Mouse (Mus musculus): ENCODE data around the gene Ggps1.
"Not testable (repeated sequence)": the region's sequence is repeated elsewhere in the genome, so short reads cannot be mapped to it uniquely, and the experiment has no call there.

Ggps1 gene

DNA sequence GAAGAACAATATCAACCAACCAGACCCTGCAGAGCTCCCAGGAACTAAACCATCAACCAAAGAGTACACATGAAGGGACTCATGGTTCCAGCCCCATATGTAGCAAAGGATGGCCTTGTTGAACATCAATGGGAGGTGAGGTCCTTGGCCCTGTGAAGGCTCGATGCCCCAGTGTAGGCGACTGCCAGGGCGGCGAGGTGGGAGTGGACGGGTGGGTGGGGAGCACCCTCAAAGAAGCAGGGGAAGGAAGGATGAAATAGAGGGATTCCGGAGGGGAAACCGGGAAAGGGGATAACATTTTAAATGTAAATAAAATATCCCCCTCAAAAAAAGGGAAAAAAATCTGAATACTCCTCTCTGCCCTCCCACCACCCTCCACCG, 24.4 kb downstream of the Ggps1 start:
- no peak for DNase-seq (ENCODE audit: low spot score in 2 of 2)

DNA sequence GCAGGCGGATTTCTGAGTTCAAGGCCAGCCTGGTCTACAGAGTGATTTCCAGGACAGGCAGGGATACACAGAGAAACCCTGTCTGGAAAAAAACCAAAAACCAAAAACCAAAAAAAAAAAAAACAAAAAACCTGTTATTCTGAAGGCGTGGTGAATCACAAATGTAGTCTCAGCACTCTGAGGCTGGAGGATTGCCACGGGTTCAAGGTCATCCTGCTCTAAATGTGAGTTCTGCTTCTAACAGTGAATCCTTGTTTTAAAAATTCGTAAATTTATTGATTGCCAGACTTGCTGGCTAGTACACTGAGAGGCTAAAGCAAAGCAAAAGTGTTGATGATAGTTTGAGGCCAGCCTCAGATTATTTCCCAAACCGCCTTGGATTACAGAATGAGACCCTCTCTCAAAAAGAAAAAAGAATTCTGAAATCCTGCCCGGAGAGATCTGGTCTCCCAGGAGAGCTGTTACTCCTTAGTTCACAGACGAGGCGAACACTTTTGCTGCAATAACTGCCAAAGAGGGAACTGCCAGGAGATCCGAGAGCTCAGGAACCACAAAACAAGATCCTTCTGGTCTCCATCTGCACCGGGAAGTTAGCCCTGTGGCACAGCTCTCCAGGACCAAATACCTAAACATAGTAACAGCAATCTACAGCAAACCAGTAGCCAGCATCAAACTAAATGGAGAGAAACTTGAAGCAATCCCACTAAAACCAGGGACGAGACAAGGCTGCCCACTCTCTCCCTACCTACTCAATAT, 27.2 kb downstream of the Ggps1 start:
- DNase-seq (ENCODE audit: low spot score in 2 of 2): no peak

DNA sequence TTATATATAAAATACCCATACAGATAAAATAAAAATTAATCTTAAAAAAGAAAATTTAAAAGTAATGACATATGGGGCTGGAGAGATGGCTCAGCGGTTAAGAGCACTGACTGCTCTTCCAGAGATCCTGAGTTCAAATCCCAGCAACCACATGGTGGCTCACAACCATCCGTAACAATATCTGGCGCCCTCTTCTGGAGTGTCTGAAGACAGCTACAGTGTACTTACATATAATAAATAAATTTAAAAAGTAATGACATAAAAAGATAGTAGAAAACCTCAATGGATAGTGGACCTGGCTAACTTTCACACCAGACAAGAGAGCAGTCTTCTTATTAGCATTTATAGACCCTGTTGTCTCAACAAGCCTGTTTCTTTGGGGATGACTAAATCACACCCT, 27.9 kb downstream of the Ggps1 start:
- DNase-seq (ENCODE audit: low spot score in 2 of 2): not testable (repeated sequence)

DNA sequence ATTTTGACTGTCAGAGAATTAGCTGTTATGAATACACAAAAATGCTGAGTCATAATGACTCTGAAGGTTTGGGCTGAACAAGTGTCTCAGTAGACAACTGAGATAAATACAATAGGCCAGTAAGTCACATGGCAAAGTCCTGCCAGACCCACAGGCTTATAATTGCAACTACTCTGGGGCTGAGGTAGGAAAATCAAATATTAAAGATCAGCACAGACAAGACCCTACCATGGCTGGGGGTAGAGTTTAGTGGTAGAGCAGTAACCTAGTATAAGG, 29.3 kb downstream of the Ggps1 start:
- DNase-seq (ENCODE audit: low spot score in 2 of 2): no peak

DNA sequence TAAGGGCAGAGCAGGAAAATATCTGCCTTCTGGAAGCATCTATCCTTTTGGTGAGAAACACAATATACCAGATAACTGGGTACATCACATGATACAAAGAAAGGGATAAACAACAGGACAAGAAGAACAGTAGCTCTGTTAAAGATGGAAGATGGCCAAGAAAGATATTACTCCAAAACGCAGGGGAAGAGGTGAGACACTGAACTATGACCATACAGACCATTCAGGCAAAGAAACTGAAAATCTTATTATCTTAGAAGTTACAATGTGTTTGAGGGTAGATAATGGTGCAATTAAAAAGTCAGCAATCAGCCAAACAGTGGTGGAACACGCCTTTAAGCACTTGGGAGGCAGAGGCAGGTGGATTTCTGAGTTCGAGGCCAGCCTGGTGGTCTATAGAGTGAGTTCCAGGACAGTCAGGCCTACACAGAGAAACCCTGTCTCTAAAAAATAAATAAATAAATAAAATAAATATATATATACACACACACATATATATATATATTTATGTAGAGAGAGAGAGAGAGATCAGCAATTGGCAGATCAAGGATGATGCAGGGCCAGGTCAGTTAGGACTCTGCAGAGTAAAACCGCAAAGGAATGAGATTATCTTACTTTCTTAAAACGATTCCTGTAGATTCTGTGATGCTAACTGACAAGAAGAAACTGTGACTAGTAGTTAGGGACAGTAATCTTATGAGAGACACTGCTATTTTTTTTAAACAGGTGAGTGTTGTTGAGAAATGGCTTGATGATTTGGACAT, 29.8 kb downstream of the Ggps1 start:
- DNase-seq (ENCODE audit: low spot score in 2 of 2): no peak

DNA sequence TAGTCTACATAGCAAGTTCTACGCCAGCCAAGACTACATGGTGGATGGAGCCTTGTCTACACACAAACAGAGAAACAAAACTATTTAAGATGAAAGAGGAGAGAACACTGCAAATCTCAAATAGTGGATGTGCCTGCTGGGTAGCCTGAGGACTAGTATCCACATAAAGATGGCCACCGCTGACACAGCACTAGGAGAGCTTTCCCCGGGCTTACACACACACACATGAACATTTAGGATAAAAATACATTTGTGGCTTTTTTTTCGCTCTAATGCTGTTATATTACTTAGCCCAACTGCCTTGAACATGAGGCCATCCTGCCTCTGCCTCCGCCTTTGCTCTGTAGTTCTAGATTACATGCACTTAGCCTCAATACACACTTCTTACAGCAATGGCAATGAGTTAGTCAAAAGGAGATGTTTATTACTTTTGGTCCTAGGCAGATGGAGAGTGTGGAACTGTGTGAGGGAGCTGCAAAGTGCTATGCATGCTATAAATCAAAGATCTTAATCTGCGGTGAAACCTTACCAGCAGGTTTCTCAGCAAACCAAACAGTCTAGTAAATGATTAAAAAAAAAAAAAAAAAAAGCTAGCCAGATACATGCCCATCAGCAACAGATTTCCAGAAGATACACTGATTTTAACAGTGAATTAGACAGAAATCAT, 37.0 kb downstream of the Ggps1 start:
- no peak for DNase-seq (ENCODE audit: low spot score in 2 of 2)

DNA sequence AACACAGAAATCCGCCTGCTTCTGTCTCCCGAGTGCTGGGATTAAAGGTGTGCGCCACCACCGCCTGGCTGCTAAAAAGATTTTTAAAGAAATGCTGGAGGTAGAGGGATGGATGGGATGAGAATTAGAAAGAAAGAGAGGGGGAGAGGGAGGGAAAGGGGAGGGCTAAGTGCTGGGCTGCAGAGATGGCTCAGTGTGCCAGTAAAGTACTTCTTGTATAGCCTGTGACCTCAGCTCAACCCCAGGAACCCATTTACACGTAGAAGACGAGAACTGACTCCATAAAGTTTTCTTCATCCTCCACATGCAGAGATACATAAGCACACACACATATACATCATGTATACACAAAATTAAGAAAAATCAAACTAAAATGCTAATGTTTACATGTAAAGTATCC, 37.7 kb downstream of the Ggps1 start:
- no peak for DNase-seq (ENCODE audit: low spot score in 2 of 2)

DNA sequence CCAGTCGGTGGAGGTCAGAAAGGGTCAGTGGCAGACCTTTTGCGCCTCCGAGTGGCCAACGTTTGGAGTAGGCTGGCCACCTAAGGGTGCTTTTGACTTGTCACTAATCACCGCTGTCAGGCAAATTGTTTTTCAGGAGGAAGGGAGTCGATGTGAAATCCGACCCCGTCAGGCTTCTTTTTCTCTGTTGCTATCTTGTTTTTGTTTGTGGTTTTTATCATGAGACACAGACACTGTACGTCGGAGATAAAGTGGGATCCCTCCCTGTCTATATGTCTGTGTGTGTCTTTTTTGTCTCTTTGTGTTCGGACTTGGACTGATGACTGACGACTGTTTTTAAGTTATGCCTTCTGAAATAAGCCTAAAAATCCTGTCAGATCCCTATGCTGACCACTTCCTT, 41.9 kb downstream of the Ggps1 start:
- not testable (repeated sequence) for DNase-seq (ENCODE audit: low spot score in 2 of 2)

DNA sequence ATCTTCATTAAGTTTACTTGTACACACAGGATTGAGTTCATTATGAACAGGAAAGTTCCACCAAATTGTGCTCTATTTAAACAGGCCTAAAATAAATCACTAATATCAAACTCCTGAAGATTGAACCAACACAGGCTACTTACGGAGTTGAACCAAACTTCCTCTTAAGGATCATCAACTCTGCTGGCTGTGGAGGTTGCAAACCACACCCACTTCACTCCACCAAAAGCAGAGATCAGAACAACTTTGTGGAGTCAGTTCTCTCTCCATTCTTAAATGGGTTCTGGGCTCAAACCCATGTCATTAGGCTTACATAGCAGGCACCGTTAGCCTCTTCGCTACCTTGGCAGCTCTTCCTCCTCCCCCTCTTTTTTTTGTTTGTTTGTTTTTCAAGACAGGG, 44.4 kb downstream of the Ggps1 start:
- no peak for DNase-seq (ENCODE audit: low spot score in 2 of 2)

DNA sequence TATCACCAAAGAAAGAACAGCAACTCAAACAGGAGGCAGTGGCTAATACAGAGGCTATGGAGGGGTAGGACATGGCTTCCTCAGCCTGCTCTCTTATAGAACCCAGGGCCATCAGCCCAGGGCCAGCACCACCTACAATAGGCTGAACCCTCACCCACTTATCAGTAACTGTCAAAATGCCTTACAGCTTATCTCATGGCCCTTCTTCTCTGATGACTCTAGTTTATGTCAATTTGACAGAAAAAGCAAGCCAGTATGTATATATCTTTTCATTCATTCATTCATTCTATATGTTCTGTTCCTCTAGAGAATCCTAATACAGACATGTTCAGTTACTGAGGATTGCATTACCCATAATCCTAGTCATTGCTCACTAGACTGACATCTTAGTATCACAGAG, 45.0 kb downstream of the Ggps1 start:
- DNase-seq (ENCODE audit: low spot score in 2 of 2): no peak

DNA sequence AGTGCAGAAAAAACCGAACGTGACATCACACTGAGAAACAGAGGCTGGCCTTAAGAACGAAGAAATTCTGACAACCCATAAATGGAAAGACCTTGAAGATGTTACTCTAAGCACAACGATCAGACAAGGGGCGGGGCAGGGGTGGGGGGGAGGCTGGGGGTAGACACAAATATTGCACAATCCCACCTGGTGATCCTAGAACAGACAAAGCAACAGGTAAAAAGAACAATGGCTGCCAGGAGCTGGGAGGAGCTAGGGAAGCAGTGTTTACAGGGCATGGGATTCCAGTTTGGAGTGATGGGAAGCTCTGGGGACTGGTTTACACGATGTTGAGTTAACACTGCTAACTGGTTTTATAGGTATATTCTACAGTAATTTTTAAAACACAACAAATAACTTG, 47.7 kb downstream of the Ggps1 start:
- no peak for DNase-seq (ENCODE audit: low spot score in 2 of 2)

DNA sequence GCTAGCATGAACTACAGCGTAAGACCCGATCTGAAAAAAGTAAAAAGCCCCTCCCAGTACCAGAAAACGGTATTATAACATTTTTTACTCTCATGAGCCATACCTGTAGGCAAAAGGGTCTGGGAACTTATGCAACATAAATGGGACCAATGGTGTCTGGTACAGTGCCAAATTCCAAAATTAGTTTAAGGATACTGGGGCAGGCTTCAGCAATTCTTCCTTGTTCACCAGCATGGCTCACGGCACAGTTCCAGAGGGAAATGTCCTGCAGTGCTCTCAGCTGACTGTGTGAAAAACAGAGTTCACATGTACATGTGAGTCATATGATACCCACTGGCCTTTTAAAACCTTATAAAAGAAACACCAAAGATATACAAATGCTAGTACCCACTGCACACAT, 48.7 kb downstream of the Ggps1 start:
- DNase-seq (ENCODE audit: low spot score in 2 of 2): no peak

DNA sequence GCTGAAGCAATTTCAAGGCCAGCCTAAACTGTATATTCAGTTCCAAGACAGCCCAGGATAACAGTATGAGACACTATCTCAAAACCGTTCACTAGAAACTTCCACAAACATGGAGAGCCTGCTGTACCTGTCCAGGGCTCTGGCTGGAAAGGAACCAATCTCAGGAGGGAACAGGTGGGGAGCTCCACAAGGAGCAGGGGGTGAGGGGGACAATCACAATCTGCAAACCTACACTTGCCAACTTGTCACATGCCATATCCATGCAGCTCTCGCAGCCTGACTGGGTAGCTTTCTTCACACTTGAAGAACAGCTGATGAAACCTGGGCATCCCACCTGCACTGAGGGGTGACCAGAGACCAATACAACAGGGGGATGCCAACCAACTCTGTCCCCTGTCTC, 49.3 kb downstream of the Ggps1 start:
- no peak for DNase-seq (ENCODE audit: low spot score in 2 of 2)

DNA sequence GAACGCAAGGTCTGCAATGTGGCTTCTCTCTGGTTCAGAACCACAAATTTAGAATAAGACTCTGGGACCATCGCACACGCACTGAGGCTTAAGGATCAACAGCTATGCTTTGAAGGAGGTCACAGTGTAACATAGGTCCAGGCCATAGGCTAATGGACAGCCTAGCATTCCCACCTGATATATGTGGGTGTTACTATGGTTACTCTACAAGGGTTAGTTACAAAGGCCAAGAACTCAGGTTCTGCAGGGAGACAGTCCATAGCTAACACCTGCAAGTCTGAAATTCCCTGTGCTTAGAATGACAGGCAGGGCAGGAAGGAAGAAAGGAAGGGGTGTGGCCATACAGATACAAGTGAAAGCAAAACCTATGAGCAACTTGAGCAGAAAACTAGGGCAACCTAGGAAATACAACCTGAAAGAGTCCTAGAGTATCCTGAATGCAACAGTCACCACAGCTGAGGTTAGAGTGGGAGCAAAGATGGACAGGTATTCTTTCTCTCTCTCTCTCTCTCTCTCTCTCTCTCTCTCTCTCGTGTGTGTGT, 51.8 kb downstream of the Ggps1 start:
- no peak for DNase-seq (ENCODE audit: low spot score in 2 of 2)

DNA sequence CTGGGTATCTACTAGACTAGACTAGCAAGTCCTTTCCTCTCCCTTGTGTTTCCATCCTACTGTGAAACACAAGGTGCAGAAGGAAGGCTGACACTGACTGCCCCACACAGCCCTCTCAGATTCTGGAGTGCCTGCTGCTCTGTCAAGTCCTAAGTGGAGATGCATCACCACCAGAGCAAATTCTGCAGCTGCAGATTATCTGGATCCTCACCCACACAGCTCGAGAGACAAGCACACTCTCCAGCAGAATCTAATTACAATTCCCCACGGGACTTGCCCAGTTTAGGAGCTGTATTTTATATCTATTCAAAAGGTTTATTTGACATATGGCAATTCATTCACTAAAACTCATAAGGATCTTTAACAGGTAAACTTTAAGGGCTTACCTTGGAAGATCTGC, 57.2 kb downstream of the Ggps1 start:
- DNase-seq (ENCODE audit: low spot score in 2 of 2): no peak

DNA sequence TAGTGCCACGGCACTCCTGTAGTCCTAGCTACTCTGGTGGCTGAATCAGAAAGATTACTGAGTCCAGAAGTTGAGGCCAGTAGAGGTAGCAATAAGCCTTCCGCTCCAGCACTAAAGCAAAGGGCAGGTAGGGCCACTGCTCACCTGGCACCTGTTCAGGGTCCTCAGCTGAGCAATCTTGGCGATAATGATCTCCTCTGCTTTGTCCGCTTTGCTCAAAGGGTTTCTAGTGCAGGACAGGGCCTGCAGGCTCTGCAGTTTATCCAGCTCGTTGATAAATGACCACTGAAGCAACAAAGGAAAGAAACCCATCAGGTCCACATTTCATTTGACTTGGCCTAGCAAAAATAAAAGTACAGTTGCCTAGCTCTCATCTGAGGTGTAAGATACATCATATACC, 58.3 kb downstream of the Ggps1 start:
- DNase-seq (ENCODE audit: low spot score in 2 of 2): no peak

DNA sequence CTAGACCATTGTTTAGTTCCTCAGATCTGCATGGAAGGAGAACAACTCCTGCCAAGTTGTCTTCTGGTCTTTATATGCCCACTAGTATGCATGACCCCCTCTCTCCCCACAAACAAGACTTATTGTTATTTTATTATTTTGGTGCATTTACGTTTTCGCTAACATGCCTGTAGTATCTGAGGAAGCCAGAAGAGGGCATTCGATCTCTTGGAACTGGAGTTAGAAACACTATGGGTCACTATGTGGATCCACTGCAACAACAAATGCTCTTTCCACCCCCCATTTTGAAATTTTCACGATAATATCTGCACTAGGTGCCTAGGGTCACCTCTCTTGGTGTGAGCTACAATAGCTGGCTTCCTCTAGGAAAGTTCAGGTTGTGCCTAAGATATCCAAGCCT, 59.2 kb downstream of the Ggps1 start:
- no peak for DNase-seq (ENCODE audit: low spot score in 2 of 2)

DNA sequence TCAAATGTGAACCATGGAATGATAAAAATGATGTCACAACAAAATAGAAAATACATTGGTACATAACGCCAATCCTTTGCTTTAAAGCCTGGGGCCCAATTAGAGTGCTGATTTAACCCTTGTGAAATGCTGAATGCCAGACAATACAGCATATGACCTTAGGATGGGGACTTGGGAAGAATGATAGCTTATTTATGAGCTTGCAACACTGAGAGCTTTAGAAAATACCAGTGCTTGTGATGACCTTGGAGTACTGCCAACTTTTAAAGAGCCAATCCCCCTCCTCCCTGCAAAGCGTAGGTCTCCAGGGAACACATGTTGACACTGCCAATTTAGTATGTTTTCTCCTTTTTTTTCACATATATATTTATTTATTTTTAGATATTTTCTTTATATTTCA, 60.6 kb downstream of the Ggps1 start:
- DNase-seq (ENCODE audit: low spot score in 2 of 2): no peak
